Mouse (Mus musculus) embryonic facial prominence, embryonic 11.5 days (tissue): ENCODE results near the gene Olfr987. TPM values are rescaled to one million over a fixed set of nuclear protein-coding genes. Genes with fewer than 3 reads are reported as not detected.

ENCODE experiments used
- polyA plus RNA-seq: library from polyadenylated mRNA; unstranded; fragments of >200 nt; fragmentation: Nextera tagmentation; extraction: Ambion mirVana; gene quantifications from 2 replicates; pipeline ENCODE4 v1.2.1, GENCODE M21; 2014

Olfr987 gene
- polyA plus RNA-seq, 1 experiment from 2014 or later: not detected

Other genes with a start within 250 kb of the Olfr987 start
- 35.6 and 41.0 TPM in 2 replicates for gene Aplnr, start 203.1 kb downstream of the Olfr987 start, polyA plus RNA-seq
- gene Lrrc55, start 142.1 kb downstream of the Olfr987 start, polyA plus RNA-seq: 1.0 and 1.4 TPM in 2 replicates
- gene Olfr988, start 23.9 kb upstream of the Olfr987 start, polyA plus RNA-seq: not detected in 2 replicates
- not detected in 2 replicates for gene Olfr992, start 70.2 kb upstream of the Olfr987 start, polyA plus RNA-seq
- gene Olfr993, start 75.6 kb upstream of the Olfr987 start, polyA plus RNA-seq: not detected in 2 replicates
- not detected in 2 replicates for gene Olfr994, start 97.1 kb upstream of the Olfr987 start, polyA plus RNA-seq
- gene Olfr995, start 104.3 kb upstream of the Olfr987 start, polyA plus RNA-seq: not detected in 2 replicates
- gene 4833423E24Rik, start 179.7 kb upstream of the Olfr987 start, polyA plus RNA-seq: not detected in 2 replicates
- not detected in 2 replicates for gene Olfr996, start 239.9 kb upstream of the Olfr987 start, polyA plus RNA-seq
- gene Olfr998, start 249.6 kb upstream of the Olfr987 start, polyA plus RNA-seq: not detected in 2 replicates